Mouse (Mus musculus) intestine, embryonic 16.5 days (tissue): ENCODE measurements at regions not wholly inside any gene's neighbourhood (a gene's known extent, or its start where the extent isn't known, plus 50 kb on each side); places are given as distances from the start of the nearest gene placed in this dataset.

Experiments
- ATAC-seq: fragments of 200-750 bp; cut with Nextera tagmentation; 2 replicates; pipeline ENCODE4 v1.8.0; 2017; ENCODE audit warnings: moderate TSS enrichment, moderate library complexity
- H3K27ac ChIP-seq: fragments of 300-500 bp; sonication (generic); 2 replicates; pipeline ENCODE4 v1.5.1; 2014; ENCODE audit warnings: mild to moderate bottlenecking, low read length
- H3K27me3 ChIP-seq: fragments of 300-500 bp; sonication (generic); replicated peaks from 2 replicates; pipeline ENCODE4 v1.6.1; 2014; ENCODE audit warnings: low read length, control low read depth, mixed read lengths; ENCODE audit not compliant: control insufficient read depth, insufficient read depth
- H3K36me3 ChIP-seq: fragments of 300-500 bp; sonication (generic); 2 replicates; pipeline ENCODE4 v1.6.1; 2014; ENCODE audit warnings: low read length, control low read depth; ENCODE audit not compliant: control insufficient read depth, insufficient read depth
- H3K4me1 ChIP-seq: fragments of 300-500 bp; sonication (generic); 2 replicates; pipeline ENCODE4 v1.6.1; 2014; ENCODE audit warnings: low read length, control low read depth, mixed read lengths; ENCODE audit not compliant: control insufficient read depth, insufficient read depth
- H3K4me2 ChIP-seq: fragments of 300-500 bp; sonication (generic); 2 replicates; pipeline ENCODE4 v1.6.1; 2014; ENCODE audit warnings: low read depth, low read length, control low read depth
- H3K4me3 ChIP-seq: fragments of 300-500 bp; sonication (generic); 2 replicates; pipeline ENCODE4 v1.5.1; 2014; ENCODE audit warnings: mild to moderate bottlenecking, low read length
- H3K9ac ChIP-seq: fragments of 300-500 bp; sonication (generic); 2 replicates; pipeline ENCODE4 v1.6.1; 2014; ENCODE audit warnings: low read depth, low read length
- H3K9me3 ChIP-seq: fragments of 300-500 bp; sonication (generic); 2 replicates; pipeline ENCODE4 v1.6.1; 2016; ENCODE audit warnings: low read length, control low read depth; ENCODE audit not compliant: control insufficient read depth
- WGBS: fragments of 180-500 bp; shearing (Covaris S2); extraction: QIAGEN DNeasy Blood & Tissue Kit; methylation state at CpG from one replicate; pipeline ENCODE4 v1.1.7; 2014; 5-methylcytosine and 5-hydroxymethylcytosine counted together

DNA sequence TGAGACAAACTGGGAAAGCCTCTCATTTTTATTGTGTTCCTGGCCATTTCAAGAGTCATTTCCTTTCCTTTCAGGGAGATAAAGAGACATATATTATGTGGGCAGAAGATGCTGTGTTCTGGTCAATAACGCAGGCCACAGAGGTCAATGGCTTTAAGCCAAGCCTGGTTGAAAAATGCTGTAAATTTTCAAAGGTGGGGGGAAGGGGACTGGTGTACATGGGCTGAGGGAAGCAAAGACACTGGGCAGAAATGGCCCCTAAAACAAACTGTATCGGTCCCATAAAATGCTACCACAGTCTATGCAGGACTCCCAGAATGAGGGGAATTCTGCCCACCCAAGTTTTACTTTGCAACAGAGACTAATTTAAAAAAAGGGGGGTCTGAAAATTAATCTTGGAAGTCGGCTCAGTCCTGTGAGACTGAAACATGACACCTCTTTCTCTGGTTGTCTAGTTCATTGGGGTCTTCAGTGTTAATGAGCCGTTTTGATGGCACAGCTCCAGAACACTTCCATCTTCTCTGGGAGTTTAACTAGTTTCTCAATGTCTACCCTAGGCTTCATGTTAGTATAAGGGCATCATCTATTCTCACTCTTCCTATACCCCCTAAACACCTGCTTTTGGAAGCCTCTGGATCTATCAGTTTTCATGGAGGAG is 149.4 kb upstream of the Slc24a2 start:
- Histone ChIP-seq H3K9me3 (no peaks in the 10 kb centered on the region), H3K27ac (no peak overlapping the region), H3K4me1 (no peaks in the 10 kb centered on the region), H3K4me2 (no peak overlapping the region), H3K36me3 (no peaks in the 10 kb centered on the region), H3K4me3 (no peak overlapping the region), H3K9ac (no peak overlapping the region), H3K27me3 (no peaks in the 10 kb centered on the region)
- ATAC-seq: no peak
- WGBS: 51% methylated on average over 4 of the region's 4 CpGs

DNA sequence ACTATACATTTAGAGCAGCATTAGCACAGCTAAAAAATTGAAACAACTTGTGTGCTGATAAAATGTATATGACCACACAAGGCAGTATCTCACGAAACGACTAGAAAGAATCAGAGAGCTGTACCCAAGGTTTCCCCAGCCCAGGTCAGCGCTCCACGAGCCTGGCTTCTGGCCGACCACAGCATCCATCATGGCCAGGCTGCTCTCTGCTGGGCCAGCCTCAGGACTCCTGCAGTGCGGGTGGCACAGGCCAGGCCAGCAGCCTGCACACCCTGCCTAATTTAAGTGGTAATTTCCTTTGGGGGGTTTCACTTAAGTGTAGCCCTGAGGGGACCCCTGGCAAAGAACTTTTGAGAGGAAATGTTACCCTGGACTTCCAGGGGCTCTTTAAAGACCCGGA is 141.7 kb upstream of the Slc24a2 start:
- no peak for ATAC-seq
- Histone ChIP-seq H3K36me3 (no peaks in the 10 kb centered on the region), H3K4me2 (no peak overlapping the region), H3K4me3 (no peak overlapping the region), H3K4me1 (peaks cover 15% of the 10 kb centered on the region), H3K9ac (no peak overlapping the region), H3K27me3 (no peaks in the 10 kb centered on the region), H3K27ac (no peak overlapping the region), H3K9me3 (no peaks in the 10 kb centered on the region)
- WGBS: 43% methylated on average over 7 of the region's 7 CpGs

DNA sequence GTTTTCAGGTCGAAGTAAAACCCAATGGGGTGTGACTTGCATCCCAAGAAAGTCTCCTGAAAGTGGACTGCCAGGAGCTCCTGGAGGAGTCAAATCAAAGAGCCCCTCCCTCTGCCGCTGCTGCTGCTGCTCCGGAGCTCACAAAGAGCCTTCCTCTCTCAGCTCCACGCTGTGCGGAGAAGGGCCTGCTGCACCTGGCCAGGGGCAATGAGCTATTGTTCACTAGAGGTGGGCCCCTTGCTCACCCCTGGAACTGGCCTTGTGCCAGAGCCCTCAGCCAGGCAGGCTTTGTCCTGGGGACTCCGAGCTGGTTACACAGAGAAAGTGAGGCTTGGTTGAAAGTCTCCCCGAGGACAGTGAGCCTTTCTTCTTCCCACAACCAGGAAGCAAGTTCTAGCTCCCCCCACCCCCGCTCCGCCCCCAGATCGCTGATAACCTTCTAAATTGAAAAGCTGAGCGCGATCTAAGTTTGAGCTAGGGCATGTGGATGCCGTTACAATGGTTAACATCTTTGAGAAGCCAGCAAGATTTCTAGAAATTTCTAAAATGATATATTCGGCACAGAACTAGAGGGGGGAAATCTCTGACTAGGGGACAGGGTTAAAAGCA is 139.5 kb upstream of the Slc24a2 start:
- Histone ChIP-seq H3K4me2 (peak overlapping the region; percentile 46), H3K27ac (no peak overlapping the region), H3K36me3 (no peaks in the 10 kb centered on the region), H3K9ac (peak overlapping the region; percentile 54), H3K27me3 (no peaks in the 10 kb centered on the region), H3K4me3 (peak overlapping the region; percentile 28), H3K9me3 (no peaks in the 10 kb centered on the region), H3K4me1 (peaks cover 15% of the 10 kb centered on the region)
- peak; percentile 71 for ATAC-seq
- WGBS: 25% methylated on average over 14 of the region's 14 CpGs

DNA sequence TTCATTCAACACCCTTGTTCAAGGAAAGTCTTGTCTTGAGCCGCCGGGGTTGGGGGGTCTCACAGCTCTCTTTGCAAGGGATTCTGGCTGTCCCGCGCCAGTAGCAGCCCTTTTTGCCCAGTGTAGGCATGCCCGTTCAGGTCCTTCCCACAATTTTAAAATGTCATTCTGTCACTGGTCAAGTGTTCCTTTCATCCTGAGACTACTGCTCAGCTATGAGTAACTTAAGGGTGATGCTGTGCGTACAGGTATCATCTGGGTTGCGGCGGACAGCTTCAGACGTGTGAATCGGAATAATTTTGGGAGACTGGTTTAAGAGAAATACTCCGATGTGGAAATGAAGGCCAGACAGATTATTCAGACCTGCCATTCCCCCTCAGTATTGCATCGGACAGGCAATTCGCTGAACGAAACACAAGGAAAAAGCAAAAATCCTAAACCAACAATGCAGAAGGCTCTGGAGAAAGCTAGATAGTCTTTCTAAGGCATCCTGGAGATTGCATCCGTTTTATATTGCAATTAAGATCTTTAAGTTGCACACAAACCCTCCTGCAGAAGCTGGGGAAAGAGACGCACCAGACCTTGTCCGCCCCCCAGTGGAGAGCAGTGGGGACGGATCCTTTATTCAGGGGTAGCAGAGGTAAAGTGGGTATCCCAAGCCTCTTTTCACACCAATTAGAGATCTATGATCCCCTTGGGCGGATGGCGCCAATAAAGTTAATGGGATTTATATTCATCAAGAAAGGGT is 138.3 kb upstream of the Slc24a2 start:
- H3K4me1 ChIP-seq: peaks cover 15% of the 10 kb centered on the region
- H3K4me3 ChIP-seq: peak overlapping the region; percentile 54
- peak overlapping the region; percentile 57; the same call in 1 of the 2 replicates for H3K27ac ChIP-seq
- no peaks in the 10 kb centered on the region for H3K36me3 ChIP-seq
- H3K4me2 ChIP-seq: peak overlapping the region; percentile 82
- H3K9me3 ChIP-seq: no peaks in the 10 kb centered on the region
- peak overlapping the region; percentile 71 for H3K9ac ChIP-seq
- no peaks in the 10 kb centered on the region for H3K27me3 ChIP-seq
- 8% methylated on average over 20 of the region's 20 CpGs for WGBS
- peak; percentile 80 for ATAC-seq

DNA sequence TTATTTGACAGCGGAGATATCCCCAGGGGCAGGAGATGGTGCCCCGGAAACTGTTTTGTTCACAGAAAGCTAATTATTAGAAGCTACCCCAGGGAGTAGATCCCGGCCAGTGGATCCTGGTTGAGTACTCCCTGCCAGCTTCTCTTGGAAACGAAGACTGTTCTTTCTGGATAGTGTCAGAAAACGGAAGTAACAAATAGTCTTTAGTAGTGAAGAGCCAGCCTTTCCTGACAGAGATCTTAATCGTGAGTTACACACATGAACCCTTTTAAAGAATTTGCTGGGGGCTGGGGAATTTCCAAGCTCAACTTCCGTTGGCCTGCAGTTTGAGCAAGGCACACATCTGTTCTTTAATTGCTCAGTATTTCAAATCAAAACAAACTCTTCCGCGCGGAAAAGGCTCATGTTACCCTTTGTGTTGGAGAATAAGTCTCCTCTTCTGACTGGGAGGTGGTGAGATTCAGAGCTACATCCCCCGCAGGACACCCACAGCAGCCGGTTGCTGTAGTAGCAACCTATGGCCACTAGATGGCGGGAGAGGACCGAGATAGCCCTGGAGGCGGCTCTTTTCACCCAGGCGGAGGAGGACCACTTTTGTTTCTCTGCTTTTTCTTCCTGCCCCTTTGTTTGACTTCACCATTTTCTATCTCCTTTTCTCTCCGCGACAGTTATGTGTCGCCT is 137.6 kb upstream of the Slc24a2 start:
- H3K9me3 ChIP-seq: no peaks in the 10 kb centered on the region
- peak overlapping the region; percentile 54 for H3K4me3 ChIP-seq
- peak; percentile 89 for ATAC-seq
- WGBS: 8% methylated on average over 19 of the region's 19 CpGs
- no peaks in the 10 kb centered on the region for H3K36me3 ChIP-seq
- peak overlapping the region; percentile 57; the same call in 1 of the 2 replicates for H3K27ac ChIP-seq
- H3K4me1 ChIP-seq: peaks cover 15% of the 10 kb centered on the region
- H3K27me3 ChIP-seq: no peaks in the 10 kb centered on the region
- peak overlapping the region; percentile 71 for H3K9ac ChIP-seq
- peak overlapping the region; percentile 82 for H3K4me2 ChIP-seq

DNA sequence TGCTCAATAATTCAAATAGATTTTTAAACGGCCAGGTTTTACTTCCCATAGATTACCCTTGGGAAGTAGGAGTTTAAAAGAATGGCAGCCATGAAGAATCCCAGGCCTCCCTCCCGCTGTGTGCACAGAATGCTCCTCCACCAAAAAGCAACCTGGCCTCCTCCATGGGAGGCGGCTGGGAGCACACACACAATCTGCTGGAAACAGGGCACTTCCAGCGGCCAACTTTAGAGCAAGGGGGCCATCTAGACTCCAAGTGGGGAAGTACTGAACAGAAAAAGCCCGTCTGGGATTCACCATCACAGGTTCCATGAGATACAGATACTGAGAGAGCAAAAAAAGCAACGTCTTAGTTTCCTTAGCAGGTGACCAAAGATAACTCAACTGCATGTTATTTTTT is 131.9 kb upstream of the Slc24a2 start:
- WGBS: 20% methylated on average over 6 of the region's 6 CpGs
- Histone ChIP-seq H3K36me3 (no peaks in the 10 kb centered on the region), H3K9me3 (no peaks in the 10 kb centered on the region), H3K4me2 (no peak overlapping the region), H3K9ac (no peak overlapping the region), H3K4me1 (no peaks in the 10 kb centered on the region), H3K27ac (no peak overlapping the region), H3K27me3 (no peaks in the 10 kb centered on the region), H3K4me3 (no peak overlapping the region)
- no peak for ATAC-seq

DNA sequence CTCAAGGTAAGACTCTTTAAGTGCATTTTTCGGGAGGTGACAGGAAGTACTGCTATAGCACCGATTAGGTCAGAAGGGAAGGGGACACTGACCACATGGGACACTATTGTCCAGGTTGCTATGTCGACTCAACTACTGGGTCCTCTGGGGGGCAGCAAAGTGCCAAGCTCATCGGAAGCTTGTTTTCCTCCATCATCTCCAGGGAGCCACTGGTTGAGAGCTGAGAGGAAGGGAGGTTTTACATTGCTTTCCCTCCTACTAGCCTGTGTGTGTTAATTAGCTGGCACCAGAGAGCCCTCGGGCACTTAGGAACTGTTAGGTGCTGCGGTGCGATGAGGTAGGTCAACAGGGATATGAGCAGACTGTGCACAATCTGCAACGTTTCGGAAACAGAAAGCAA is 129.2 kb upstream of the Slc24a2 start:
- Histone ChIP-seq H3K4me2 (no peak overlapping the region), H3K9me3 (no peaks in the 10 kb centered on the region), H3K27ac (no peak overlapping the region), H3K27me3 (no peaks in the 10 kb centered on the region), H3K36me3 (no peaks in the 10 kb centered on the region), H3K4me3 (no peak overlapping the region), H3K4me1 (no peaks in the 10 kb centered on the region), H3K9ac (no peak overlapping the region)
- no peak for ATAC-seq
- WGBS: 43% methylated on average over 9 of the region's 9 CpGs

DNA sequence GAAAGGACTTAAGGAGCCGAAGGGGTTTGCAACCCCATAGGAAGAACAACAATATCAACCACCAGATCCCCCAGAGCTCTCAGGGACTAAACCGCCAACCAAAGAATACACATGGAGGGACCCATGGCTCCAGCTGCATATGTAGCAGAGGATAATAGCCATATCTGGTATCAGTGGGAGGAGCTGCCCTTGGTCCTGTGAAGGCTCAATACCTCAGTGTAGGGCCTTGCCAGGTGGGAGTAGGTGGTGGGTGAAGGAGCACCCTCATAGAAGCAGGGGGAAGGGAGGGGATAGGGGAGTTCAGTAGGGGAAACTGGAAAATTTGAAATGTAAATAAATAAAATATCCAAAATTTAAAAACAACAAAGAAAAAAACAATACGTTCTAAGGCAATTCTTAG is 128.7 kb upstream of the Slc24a2 start:
- no peak for ATAC-seq
- H3K27me3 ChIP-seq: no peaks in the 10 kb centered on the region
- no peaks in the 10 kb centered on the region for H3K36me3 ChIP-seq
- H3K4me2 ChIP-seq: no peak overlapping the region
- H3K9me3 ChIP-seq: no peaks in the 10 kb centered on the region
- WGBS: 94% methylated on average over 3 of the region's 3 CpGs
- no peak overlapping the region for H3K27ac ChIP-seq
- no peaks in the 10 kb centered on the region for H3K4me1 ChIP-seq
- H3K4me3 ChIP-seq: no peak overlapping the region
- H3K9ac ChIP-seq: no peak overlapping the region

DNA sequence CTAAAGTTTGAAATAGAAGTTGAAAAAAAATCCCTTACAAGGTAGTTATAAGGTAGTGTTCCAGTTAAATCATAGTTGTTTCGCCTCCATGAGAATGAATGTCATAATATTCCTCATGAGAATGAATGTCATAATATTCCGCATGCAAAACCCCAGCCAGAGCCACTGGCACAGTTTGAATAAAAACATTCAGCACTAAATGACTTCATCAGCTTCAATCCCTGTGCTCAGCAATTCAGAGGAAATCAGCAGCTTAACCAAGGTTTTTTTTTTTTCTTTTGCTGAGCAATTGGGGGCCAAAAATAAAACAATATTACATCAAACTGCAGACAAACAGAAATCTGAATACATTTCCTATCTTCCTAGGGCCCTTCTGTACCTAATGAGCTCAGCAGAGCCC is 102.7 kb upstream of the Slc24a2 start:
- Histone ChIP-seq H3K4me3 (no peak overlapping the region), H3K36me3 (no peaks in the 10 kb centered on the region), H3K9ac (no peak overlapping the region), H3K9me3 (no peaks in the 10 kb centered on the region), H3K4me1 (0 out of 2 replicates have a peak, but pooled peaks cover 6% of the 10 kb centered on the region), H3K27me3 (no peaks in the 10 kb centered on the region), H3K27ac (no peak overlapping the region), H3K4me2 (no peak overlapping the region)
- ATAC-seq: no peak
- 75% methylated on average over 2 of the region's 2 CpGs for WGBS
